Mouse (Mus musculus) neural tube, embryonic 12.5 days (tissue): ENCODE results near the gene Phb2. TPM values are rescaled to one million over a fixed set of nuclear protein-coding genes. Genes with fewer than 3 reads are reported as not detected.

Experiments used
- ATAC-seq: fragments of 200-750 bp; cut with Nextera tagmentation; 2 replicates; pipeline ENCODE4 v1.8.0; 2017; ENCODE audit warnings: low read depth, mild to moderate bottlenecking, moderate TSS enrichment, moderate library complexity; ENCODE audit not compliant: low FRiP score
- H3K27ac ChIP-seq: fragments of 300-500 bp; sonication (generic); 2 replicates; pipeline ENCODE4 v1.5.1; 2016
- H3K27me3 ChIP-seq: fragments of 300-500 bp; sonication (generic); replicated peaks from 2 replicates; pipeline ENCODE4 v1.6.1; 2016; ENCODE audit warnings: mild to moderate bottlenecking
- H3K36me3 ChIP-seq: fragments of 300-500 bp; sonication (generic); 2 replicates; pipeline ENCODE4 v1.6.1; 2016; ENCODE audit warnings: mild to moderate bottlenecking
- H3K4me1 ChIP-seq: fragments of 300-500 bp; sonication (generic); 2 replicates; pipeline ENCODE4 v1.6.1; 2016
- H3K4me2 ChIP-seq: fragments of 300-500 bp; sonication (generic); replicated peaks from 2 replicates; pipeline ENCODE4 v1.6.1; 2016; ENCODE audit warnings: mild to moderate bottlenecking
- H3K4me3 ChIP-seq: fragments of 300-500 bp; sonication (generic); 2 replicates; pipeline ENCODE4 v1.5.1; 2016
- H3K9ac ChIP-seq: fragments of 300-500 bp; sonication (generic); 2 replicates; pipeline ENCODE4 v1.6.1; 2016; ENCODE audit warnings: mild to moderate bottlenecking
- H3K9me3 ChIP-seq: fragments of 300-500 bp; sonication (generic); 2 replicates; pipeline ENCODE4 v1.6.1; 2016; ENCODE audit warnings: mild to moderate bottlenecking
- WGBS: fragments of 180-500 bp; shearing (Covaris S2); methylation state at CpG from one replicate; pipeline ENCODE4 v1.1.7; 2016; 5-methylcytosine and 5-hydroxymethylcytosine counted together
- polyA plus RNA-seq: library from polyadenylated mRNA; unstranded; fragments of >200 nt; fragmentation: Nextera tagmentation; extraction: Ambion mirVana; gene quantifications from 2 replicates; pipeline ENCODE4 v1.2.1, GENCODE M21; 2016

The Phb2 gene
- polyA plus RNA-seq, 1 experiment from 2014 or later, result 312 TPM

- Histone ChIP-seq H3K27me3 (no peaks in the 10 kb centered on the region), H3K9ac (no peak overlapping the region), H3K36me3 (peaks cover 58% of the 10 kb centered on the region), H3K4me1 (peaks cover 32% of the 10 kb centered on the region), H3K4me2 (peak overlapping the region; percentile 97), H3K9me3 (no peaks in the 10 kb centered on the region), H3K27ac (no peak overlapping the region), H3K4me3 (peak overlapping the region; percentile 52)
- no peak for ATAC-seq
- WGBS, result 75% methylated on average over 26 of the region's 26 CpGs
Observed at GRCm38 (mm10) chr6:124744755-124745321, 32.7 kb downstream of the Phb2 start.

GRCm38 (mm10) chr6:124745490-124746295 is 33.6 kb downstream of the Phb2 start:
- peaks cover 29% of the 10 kb centered on the region for H3K4me1 ChIP-seq
- H3K9me3 ChIP-seq, result no peaks in the 10 kb centered on the region
- peaks cover 58% of the 10 kb centered on the region for H3K36me3 ChIP-seq
- WGBS, result under 1% methylated on average over 85 of the region's 85 CpGs
- ATAC-seq, result peak; percentile 81
- no peaks in the 10 kb centered on the region for H3K27me3 ChIP-seq
- peak overlapping the region; percentile 85 for H3K9ac ChIP-seq
- peak overlapping the region; percentile 52 for H3K4me3 ChIP-seq
- H3K4me2 ChIP-seq, result peak overlapping the region; percentile 97
- H3K27ac ChIP-seq, result peak overlapping the region; percentile 87

- Histone ChIP-seq H3K27me3 (no peaks in the 10 kb centered on the region), H3K4me3 (peak overlapping the region; percentile 52), H3K4me1 (peaks cover 29% of the 10 kb centered on the region), H3K27ac (peak overlapping the region; percentile 87), H3K9ac (peak overlapping the region; percentile 85), H3K9me3 (no peaks in the 10 kb centered on the region), H3K4me2 (peak overlapping the region; percentile 97), H3K36me3 (peaks cover 58% of the 10 kb centered on the region)
- WGBS, result 16% methylated on average over 8 of the region's 8 CpGs
- ATAC-seq, result no peak; the same call in none of the 2 replicates
Observed at GRCm38 (mm10) chr6:124746296-124746605, 34.1 kb downstream of the Phb2 start.

- WGBS, result 81% methylated on average over 7 of the region's 7 CpGs
- no peaks in the 10 kb centered on the region for H3K9me3 ChIP-seq
- H3K27ac ChIP-seq, result 0 out of 2 replicates have a peak overlapping the region, but pooled peaks have one; percentile 87
- peaks cover 25% of the 10 kb centered on the region for H3K4me1 ChIP-seq
- H3K9ac ChIP-seq, result peak overlapping the region; percentile 85; the same call in 1 of the 2 replicates
- H3K36me3 ChIP-seq, result peaks cover 58% of the 10 kb centered on the region
- peak overlapping the region; percentile 97 for H3K4me2 ChIP-seq
- peak overlapping the region; percentile 52; the same call in 1 of the 2 replicates for H3K4me3 ChIP-seq
- ATAC-seq, result no peak
- H3K27me3 ChIP-seq, result no peaks in the 10 kb centered on the region
Observed at GRCm38 (mm10) chr6:124746654-124747632, 34.8 kb downstream of the Phb2 start.

GRCm38 (mm10) chr6:124750405-124750804 is 38.3 kb downstream of the Phb2 start:
- peaks cover 36% of the 10 kb centered on the region for H3K36me3 ChIP-seq
- WGBS, result 86% methylated on average over 8 of the region's 8 CpGs
- H3K27me3 ChIP-seq, result no peaks in the 10 kb centered on the region
- ATAC-seq, result no peak
- H3K9ac ChIP-seq, result no peak overlapping the region
- H3K4me1 ChIP-seq, result peaks cover 34% of the 10 kb centered on the region
- H3K27ac ChIP-seq, result no peak overlapping the region
- H3K4me3 ChIP-seq, result no peak overlapping the region
- no peaks in the 10 kb centered on the region for H3K9me3 ChIP-seq
- no peak overlapping the region for H3K4me2 ChIP-seq

GRCm38 (mm10) chr6:124753861-124754260 is 41.7 kb downstream of the Phb2 start:
- Histone ChIP-seq H3K9ac (no peak overlapping the region), H3K27me3 (no peaks in the 10 kb centered on the region), H3K27ac (no peak overlapping the region), H3K4me3 (no peak overlapping the region), H3K9me3 (no peaks in the 10 kb centered on the region), H3K4me1 (peaks cover 44% of the 10 kb centered on the region), H3K4me2 (0 out of 2 replicates have a peak overlapping the region, but pooled peaks have one; percentile 5), H3K36me3 (peaks cover 12% of the 10 kb centered on the region)
- ATAC-seq, result no peak
- WGBS, result 88% methylated on average over 2 of the region's 2 CpGs

GRCm38 (mm10) chr6:124755306-124755705 is 43.2 kb downstream of the Phb2 start:
- Histone ChIP-seq H3K27ac (peak overlapping the region; percentile 97; the same call in 1 of the 2 replicates), H3K4me3 (peak overlapping the region; percentile 87), H3K36me3 (0 out of 2 replicates have a peak, but pooled peaks cover 3% of the 10 kb centered on the region), H3K9ac (peak overlapping the region; percentile 97), H3K9me3 (no peaks in the 10 kb centered on the region), H3K27me3 (no peaks in the 10 kb centered on the region), H3K4me1 (peaks cover 46% of the 10 kb centered on the region), H3K4me2 (peak overlapping the region; percentile 75)
- 4% methylated on average over 3 of the region's 3 CpGs for WGBS
- ATAC-seq, result no peak

- Histone ChIP-seq H3K27me3 (no peaks in the 10 kb centered on the region), H3K4me1 (peaks cover 46% of the 10 kb centered on the region), H3K4me3 (peak within 1 kb of the TSS; percentile 87), H3K9me3 (no peaks in the 10 kb centered on the region), H3K4me2 (peak within 1 kb of the TSS; percentile 75), H3K27ac (peak within 1 kb of the TSS; percentile 97), H3K36me3 (0 out of 2 replicates have a peak, but pooled peaks cover 3% of the 10 kb centered on the region), H3K9ac (peak within 1 kb of the TSS; percentile 97)
- ATAC-seq, result peak; percentile 74
- WGBS, result under 1% methylated on average over 75 of the region's 100 CpGs
Observed at GRCm38 (mm10) chr6:124755831-124756595, 43.9 kb downstream of the Phb2 start, which contains the start of the genes Gm45234 and Atn1. Gene Gm45234 (minus strand): TSS chr6:124756021. Gene Atn1 (minus strand): TSS chr6:124756524.

- H3K4me1 ChIP-seq, result peaks cover 46% of the 10 kb centered on the region
- H3K36me3 ChIP-seq, result 0 out of 2 replicates have a peak, but pooled peaks cover 3% of the 10 kb centered on the region
- H3K27ac ChIP-seq, result peak overlapping the region; percentile 97
- H3K4me2 ChIP-seq, result peak overlapping the region; percentile 75
- peak overlapping the region; percentile 87 for H3K4me3 ChIP-seq
- 1% methylated on average over 52 of the region's 54 CpGs for WGBS
- H3K27me3 ChIP-seq, result no peaks in the 10 kb centered on the region
- peak; percentile 79 for ATAC-seq
- H3K9me3 ChIP-seq, result no peaks in the 10 kb centered on the region
- H3K9ac ChIP-seq, result peak overlapping the region; percentile 97
Observed at GRCm38 (mm10) chr6:124756652-124757350, 44.7 kb downstream of the Phb2 start.

- Histone ChIP-seq H3K36me3 (0 out of 2 replicates have a peak, but pooled peaks cover 3% of the 10 kb centered on the region), H3K4me2 (peak overlapping the region; percentile 75), H3K9ac (peak overlapping the region; percentile 97), H3K27me3 (no peaks in the 10 kb centered on the region), H3K9me3 (no peaks in the 10 kb centered on the region), H3K27ac (0 out of 2 replicates have a peak overlapping the region, but pooled peaks have one; percentile 97), H3K4me3 (peak overlapping the region; percentile 87), H3K4me1 (peaks cover 46% of the 10 kb centered on the region)
- no peak for ATAC-seq
- 4% methylated on average over 5 of the region's 5 CpGs for WGBS
Observed at GRCm38 (mm10) chr6:124757351-124757880, 45.3 kb downstream of the Phb2 start.
